Mouse (Mus musculus): ENCODE data around the gene Tmem206.
A peak's percentile ranks its signal among the peaks of the same experiment; 100 is the strongest.

Gene Tmem206

GRCm38 (mm10) chr1:191307766-191308455 is 17.8 kb upstream of the Tmem206 start:
- no peak for DNase-seq (ENCODE audit: low spot score)

- DNase-seq (ENCODE audit: low spot score), result no peak
Observed at GRCm38 (mm10) chr1:191311296-191311898, 14.3 kb upstream of the Tmem206 start.

GRCm38 (mm10) chr1:191312513-191312941 is 13.2 kb upstream of the Tmem206 start:
- peak; percentile 92 for DNase-seq (ENCODE audit: low spot score)

DNA sequence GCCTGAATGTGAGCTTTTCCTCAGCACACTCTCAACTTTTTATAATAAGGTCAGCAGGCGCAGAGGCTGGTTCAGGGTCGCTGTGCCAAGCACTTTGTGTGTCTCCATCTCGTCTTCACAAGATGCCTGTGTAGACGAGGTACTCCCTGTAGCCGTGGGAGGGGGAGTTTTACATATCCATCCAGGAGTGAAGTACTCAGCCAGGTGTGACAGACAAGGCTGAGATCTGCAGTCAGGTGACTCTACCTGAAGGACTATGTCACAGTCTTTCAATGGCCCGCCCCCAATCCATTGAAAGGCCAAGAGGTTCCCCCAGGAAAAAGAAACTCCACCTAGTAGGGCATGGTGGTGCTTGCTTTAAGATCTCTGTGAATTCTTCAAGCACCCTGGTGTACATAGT is 12.6 kb upstream of the Tmem206 start:
- no peak for DNase-seq (ENCODE audit: low spot score)

GRCm38 (mm10) chr1:191313926-191314325 is 11.8 kb upstream of the Tmem206 start:
- peak; percentile 40 for DNase-seq (ENCODE audit: low spot score)

DNA sequence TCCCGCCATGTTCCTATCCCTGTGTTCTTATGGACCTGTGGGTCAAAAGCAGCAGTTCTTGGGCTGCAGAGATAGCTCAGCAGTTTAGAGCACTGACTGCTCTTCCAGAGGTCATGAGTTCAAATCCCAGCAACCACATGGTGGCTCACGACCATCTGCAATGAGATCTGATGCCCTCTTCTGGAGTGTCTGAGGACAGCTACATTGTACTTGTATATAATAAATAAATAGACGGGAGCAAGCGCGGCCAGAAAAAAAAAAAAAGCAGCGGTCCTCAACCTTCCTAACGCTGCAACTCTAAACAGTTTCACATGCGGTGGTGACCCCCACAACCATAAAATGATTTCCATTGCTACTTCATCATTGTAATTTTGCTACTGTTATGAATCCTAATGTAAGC is 8.9 kb upstream of the Tmem206 start:
- no peak for DNase-seq (ENCODE audit: low spot score)

- DNase-seq (ENCODE audit: low spot score), result peak; percentile 61
Observed at GRCm38 (mm10) chr1:191317591-191318196, 8.0 kb upstream of the Tmem206 start, which contains the start of gene Nenf. Nenf (minus strand) TSS chr1:191318194.

DNA sequence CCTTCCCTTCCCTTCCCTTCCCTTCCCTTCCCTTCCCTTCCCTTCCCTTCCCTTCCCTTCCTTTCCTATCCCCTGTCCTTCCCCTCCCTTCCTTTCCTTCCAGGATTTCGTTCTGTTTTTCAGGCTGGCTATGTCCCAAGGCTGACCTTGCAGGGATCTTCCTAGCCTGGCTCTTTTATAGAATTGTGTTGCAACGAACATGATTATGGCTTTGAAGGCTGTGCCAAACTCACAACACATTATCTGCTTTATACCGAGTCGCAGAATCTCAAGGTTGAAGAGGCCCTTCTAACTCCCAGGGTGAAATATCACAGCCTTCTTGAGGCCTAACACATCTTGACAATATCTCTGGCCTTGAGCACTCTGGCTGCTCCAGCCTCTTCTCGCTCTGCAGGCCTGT is 7.0 kb upstream of the Tmem206 start:
- DNase-seq (ENCODE audit: low spot score), result peak; percentile 40

- DNase-seq (ENCODE audit: low spot score), result no peak
Observed at GRCm38 (mm10) chr1:191323381-191323780, 2.3 kb upstream of the Tmem206 start.

DNA sequence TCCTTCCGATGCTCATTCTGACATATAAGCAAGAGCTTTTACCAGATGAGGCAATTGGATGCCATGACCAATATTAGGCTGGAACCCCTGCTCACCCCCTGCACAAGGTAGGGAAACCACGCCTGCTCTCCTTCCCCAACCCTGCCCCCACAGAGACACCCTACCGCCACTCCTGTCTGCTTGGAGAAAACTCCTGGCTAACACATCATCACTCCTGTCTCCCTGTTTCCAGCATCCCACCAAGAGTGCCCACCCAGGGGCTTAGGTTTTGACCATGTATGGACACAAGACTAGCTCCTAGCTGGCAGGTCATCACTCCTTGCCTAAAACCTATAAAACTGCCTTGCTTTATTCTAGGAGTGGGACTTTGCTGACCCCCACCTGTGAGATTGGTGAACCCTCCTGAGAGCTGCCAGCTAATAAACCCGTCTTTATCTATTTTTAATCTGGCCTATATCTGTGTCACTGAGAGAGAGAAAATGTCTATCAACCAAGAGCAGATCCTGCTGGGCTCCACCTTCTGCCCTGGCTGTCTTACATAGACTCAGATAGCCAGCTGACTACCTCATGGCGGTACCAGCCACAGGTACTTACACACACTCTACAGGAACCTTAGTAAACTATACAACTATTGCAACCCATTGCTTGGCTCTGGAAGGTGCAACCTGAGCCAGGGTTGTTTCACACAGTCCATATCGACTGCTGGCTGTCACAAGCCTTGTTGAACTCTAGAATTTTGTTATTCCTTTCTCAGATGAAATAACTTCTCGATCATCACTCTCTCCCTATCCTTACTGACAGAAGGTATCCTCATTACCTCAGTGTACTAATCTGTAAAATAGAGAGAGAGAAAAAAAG is 750 bp upstream of the Tmem206 start:
- no peak for DNase-seq (ENCODE audit: low spot score)

DNA sequence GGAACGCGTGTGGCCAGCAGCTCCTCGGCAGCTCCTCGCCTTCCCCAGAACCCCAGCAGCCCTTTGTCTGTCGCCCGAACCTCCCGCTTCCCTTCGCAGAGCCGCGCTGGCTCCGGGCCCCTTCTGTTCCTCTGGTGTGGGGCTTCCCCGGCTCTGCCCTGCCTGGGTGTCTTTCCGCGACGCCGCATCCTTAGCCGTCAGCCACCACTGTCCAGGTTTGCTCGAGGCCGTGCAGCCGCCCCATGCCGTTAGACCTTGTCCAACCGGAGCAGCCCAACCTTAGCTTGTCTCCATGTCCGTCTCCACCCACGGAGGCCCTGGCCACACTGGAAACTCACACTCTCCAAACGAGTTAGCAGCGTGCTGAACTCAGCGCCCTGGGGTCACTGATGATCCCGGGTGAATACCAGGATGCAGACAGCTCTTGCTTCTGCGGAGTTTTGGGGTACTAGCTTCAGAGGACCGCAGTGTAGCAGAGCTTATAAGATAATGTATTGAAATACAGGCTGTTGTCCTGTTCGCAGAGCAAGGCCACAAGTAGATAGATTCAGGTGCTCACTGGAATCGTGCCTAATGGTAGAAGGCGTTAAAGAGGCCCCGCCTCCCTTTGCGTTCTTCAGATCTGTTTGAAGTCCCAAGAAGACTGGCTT is 646 bp downstream of the Tmem206 start:
- no peak for DNase-seq (ENCODE audit: low spot score)

DNA sequence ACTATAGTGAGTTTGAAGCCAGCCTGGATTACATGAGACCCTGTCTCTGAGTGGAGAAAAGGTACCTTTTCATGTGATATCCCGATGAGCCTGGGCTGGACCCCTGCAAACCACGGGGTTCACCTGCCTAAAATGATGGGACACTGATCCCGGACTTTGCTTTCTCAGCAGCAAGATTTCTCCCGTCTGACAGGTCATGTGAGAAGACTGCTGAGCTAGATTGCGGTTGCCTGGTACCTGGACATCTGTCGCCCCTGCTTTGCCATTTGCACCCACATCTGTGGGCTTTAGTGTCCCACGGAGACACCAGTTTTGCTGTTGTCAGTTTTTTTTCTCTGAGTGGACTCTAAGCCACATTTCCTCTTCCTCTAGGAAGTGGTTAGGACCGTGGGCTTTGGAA is 1.5 kb downstream of the Tmem206 start:
- DNase-seq (ENCODE audit: low spot score), result no peak

GRCm38 (mm10) chr1:191328019-191328441 is 2.3 kb downstream of the Tmem206 start:
- DNase-seq (ENCODE audit: low spot score), result no peak

- DNase-seq (ENCODE audit: low spot score), result no peak
Observed at GRCm38 (mm10) chr1:191330356-191330755, 4.6 kb downstream of the Tmem206 start.

DNA sequence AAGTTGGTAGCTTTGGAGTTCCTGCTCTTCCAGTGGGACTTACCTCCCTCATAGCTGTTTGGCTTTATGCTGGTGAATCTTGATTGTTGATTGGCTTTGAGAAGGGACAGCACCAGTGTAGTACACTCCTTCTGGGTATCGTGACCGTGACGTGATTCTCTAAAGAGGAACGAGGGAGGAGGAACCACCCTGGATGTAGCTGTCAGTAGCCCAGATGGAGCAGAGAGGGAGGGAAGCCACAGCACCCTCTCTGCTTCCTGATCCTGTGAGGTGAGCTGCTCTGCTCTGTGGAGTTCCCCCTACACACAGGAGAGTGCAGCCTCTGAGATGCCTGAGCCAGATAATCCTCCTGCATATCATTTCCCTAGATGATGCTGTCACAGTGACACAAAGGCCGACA is 8.8 kb downstream of the Tmem206 start:
- DNase-seq (ENCODE audit: low spot score), result no peak

- DNase-seq (ENCODE audit: low spot score), result no peak
Observed at GRCm38 (mm10) chr1:191339876-191340275, 14.2 kb downstream of the Tmem206 start.

DNA sequence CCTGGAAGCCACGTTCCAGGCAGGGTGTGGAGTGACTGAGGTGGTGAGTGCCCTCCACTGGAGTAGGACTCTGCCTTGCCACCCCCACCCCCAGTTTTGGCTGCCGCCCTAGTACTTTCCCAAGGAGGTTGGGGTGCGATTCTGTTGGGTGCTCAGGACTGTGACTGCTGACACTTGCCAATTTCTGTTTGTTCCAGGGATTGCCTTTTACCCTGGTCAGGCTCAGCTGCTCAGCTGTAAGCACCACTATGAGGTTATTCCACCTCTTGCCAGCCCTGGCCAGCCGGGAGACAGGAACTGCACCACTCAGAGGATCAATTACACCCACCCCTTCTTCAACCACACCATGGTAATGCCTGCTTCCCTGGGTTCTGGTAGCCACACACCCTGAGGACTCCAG is 14.8 kb downstream of the Tmem206 start:
- peak; percentile 80 for DNase-seq (ENCODE audit: low spot score)

DNA sequence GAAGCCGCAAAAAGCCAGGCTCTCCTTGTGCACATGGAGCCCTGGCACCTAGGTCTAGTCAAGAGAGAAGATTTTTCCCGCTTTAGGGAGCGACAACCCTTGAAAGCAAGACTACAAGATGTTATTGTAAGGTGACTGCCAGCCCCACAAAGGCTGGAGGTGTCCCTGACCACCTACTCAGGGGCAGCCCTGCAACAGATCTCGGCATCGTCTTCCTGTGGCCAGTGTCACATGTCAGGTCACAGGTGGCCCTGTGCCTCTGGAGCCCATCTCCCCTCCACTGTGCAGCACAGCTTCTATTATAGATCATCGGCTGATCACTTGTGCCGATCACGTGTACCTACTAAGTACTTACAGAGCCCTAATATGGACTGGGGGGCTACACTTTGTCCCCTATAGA is 21.9 kb downstream of the Tmem206 start:
- DNase-seq (ENCODE audit: low spot score), result no peak

- no peak for DNase-seq (ENCODE audit: low spot score)
Observed at GRCm38 (mm10) chr1:191348592-191348991, 22.9 kb downstream of the Tmem206 start.

GRCm38 (mm10) chr1:191348996-191349395 is 23.3 kb downstream of the Tmem206 start:
- DNase-seq (ENCODE audit: low spot score), result no peak

DNA sequence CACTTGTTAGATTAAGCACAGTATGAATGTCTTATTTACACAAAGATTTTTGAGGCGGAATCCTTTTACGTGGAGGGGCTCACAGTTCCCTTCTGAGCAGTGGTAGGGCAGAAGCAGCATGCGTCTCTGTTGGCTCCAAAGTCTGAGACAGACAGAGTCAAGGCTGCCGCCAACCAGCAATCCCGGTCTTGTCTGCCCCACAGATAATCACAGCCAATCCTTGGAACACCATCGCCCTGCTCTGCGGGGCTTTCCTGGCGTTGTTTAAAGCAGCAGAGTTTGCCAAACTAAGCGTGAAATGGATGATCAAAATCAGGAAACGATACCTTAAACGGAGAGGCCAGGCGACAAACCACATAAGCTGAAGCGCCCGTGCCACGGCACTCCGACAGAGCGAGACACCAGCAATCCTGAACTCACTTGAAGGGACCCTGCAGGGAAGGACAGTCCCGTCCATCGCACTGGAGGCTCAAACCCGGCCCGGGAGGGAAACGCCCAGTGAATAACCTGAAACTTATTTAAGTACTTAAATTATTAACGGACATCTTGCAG is 23.9 kb downstream of the Tmem206 start:
- DNase-seq (ENCODE audit: low spot score), result no peak

GRCm38 (mm10) chr1:191350355-191350754 is 24.6 kb downstream of the Tmem206 start:
- no peak for DNase-seq (ENCODE audit: low spot score)

Data from adipocyte (in vitro differentiated cells).